Mouse (Mus musculus): ENCODE data around the gene Dnase1l3. TPM values are rescaled to one million over a fixed set of nuclear protein-coding genes. Genes with fewer than 3 reads are reported as not detected.

The Dnase1l3 gene
- 99.6 TPM for polyA plus RNA-seq (2015; fragmentation: Illumina TruSeq; extraction: RNeasy Lipid Tissue Mini Kit (QIAGEN cat#74804); ENCODE audit: insufficient read depth, low replicate concordance)

GRCm38 (mm10) chr14:7994271-7994767, at the start of gene Dnase1l3:
Gene Dnase1l3 (minus strand): TSS chr14:7994573.

GRCm38 (mm10) chr14:8002432-8003092, 8.2 kb upstream of the Dnase1l3 start, which contains the start of gene Abhd6:
Gene Abhd6 (plus strand): TSS chr14:8002902.

DNA sequence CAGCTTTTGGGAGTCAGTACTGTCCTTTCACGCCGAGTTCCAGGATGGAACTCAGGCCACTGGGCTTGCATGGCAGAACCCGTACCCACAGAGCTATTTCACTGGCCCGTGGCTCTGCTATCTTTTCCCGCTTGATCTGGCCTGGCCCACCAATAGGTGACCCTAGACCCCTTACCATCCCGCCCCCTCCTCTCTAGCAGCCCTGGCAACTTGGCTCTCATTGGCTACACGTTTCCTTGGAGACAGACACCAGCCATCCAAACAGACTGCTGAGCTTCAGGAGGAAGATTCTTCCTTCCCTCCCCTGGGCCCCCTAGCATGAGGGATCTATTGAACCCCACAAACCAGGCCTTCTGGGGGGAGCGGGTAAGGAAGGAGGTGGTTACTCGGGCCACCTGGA, 37.3 kb downstream of the Dnase1l3 start, which contains the start of gene Gm45521:
Gene Gm45521 (plus strand): TSS at position 240 of the 400 bp plus-strand sequence.

Other genes with a start within 250 kb of the Dnase1l3 start
- gene Gm26661, start 203.0 kb downstream of the Dnase1l3 start, polyA plus RNA-seq (2015; fragmentation: Illumina TruSeq; extraction: RNeasy Lipid Tissue Mini Kit (QIAGEN cat#74804); ENCODE audit: insufficient read depth, low replicate concordance), result not detected
- 10.4 TPM for gene Flnb, start 176.6 kb downstream of the Dnase1l3 start, polyA plus RNA-seq (2015; fragmentation: Illumina TruSeq; extraction: RNeasy Lipid Tissue Mini Kit (QIAGEN cat#74804); ENCODE audit: insufficient read depth, low replicate concordance)
- not detected for gene Gm45521, start 37.3 kb downstream of the Dnase1l3 start, polyA plus RNA-seq (2015; fragmentation: Illumina TruSeq; extraction: RNeasy Lipid Tissue Mini Kit (QIAGEN cat#74804); ENCODE audit: insufficient read depth, low replicate concordance)
- 12.7 TPM for gene Abhd6, start 8.3 kb upstream of the Dnase1l3 start, polyA plus RNA-seq (2015; fragmentation: Illumina TruSeq; extraction: RNeasy Lipid Tissue Mini Kit (QIAGEN cat#74804); ENCODE audit: insufficient read depth, low replicate concordance)
- 34.9 TPM for gene Rpp14, start 85.8 kb upstream of the Dnase1l3 start, polyA plus RNA-seq (2015; fragmentation: Illumina TruSeq; extraction: RNeasy Lipid Tissue Mini Kit (QIAGEN cat#74804); ENCODE audit: insufficient read depth, low replicate concordance)
- gene Pxk, start 103.6 kb upstream of the Dnase1l3 start, polyA plus RNA-seq (2015; fragmentation: Illumina TruSeq; extraction: RNeasy Lipid Tissue Mini Kit (QIAGEN cat#74804); ENCODE audit: insufficient read depth, low replicate concordance), result 149 TPM
- gene Pdhb, start 178.5 kb upstream of the Dnase1l3 start, polyA plus RNA-seq (2015; fragmentation: Illumina TruSeq; extraction: RNeasy Lipid Tissue Mini Kit (QIAGEN cat#74804); ENCODE audit: insufficient read depth, low replicate concordance), result 136 TPM
- 21.7 TPM for gene Kctd6, start 219.6 kb upstream of the Dnase1l3 start, polyA plus RNA-seq (2015; fragmentation: Illumina TruSeq; extraction: RNeasy Lipid Tissue Mini Kit (QIAGEN cat#74804); ENCODE audit: insufficient read depth, low replicate concordance)

Measured in spleen, adult 10 weeks (tissue).